Mouse (Mus musculus): Measurements from ENCODE around the gene Bicdl2. TPM values are rescaled to one million over a fixed set of nuclear protein-coding genes. Genes with fewer than 3 reads are reported as not detected.

Bicdl2 gene
- polyA plus RNA-seq, 1 experiment from 2014 or later = 0.37 TPM

DNA sequence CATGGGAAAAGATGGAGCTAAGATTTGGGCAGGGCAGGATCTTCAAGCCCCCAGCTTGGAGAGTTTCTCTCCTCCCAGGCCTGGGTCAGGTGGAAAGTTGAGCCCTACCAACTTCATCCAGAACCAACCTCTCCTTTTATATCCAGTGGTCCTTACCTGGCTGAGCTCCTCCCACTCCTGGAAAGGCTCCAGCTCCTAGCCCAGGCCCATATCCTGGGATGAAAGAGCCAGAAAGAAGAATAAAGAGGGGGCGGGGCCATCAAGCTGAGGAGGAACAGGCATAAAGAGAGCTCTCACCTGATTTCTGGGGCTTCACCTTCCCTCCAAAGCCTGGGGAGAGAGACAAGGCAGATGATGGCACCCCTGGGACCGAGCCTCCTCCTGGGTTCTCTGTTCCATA lies 56.7 kb downstream of the Bicdl2 start:
- Histone ChIP-seq H3K4me1 (replicated peaks; ENCODE audit: control insufficient read depth, insufficient read depth, low read length) (no peaks in the 10 kb centered on the region), H3K9ac (ENCODE audit: low read depth, low read length) (no peak overlapping the region), H3K4me3 (ENCODE audit: low read depth, low read length) (no peak overlapping the region), H3K27me3 (replicated peaks; ENCODE audit: control insufficient read depth, insufficient read depth, low read length) (no peaks in the 10 kb centered on the region), H3K36me3 (ENCODE audit: control insufficient read depth, insufficient read depth, low read length) (no peaks in the 10 kb centered on the region), H3K27ac (ENCODE audit: low read depth, low read length) (no peak overlapping the region), H3K9me3 (ENCODE audit: control insufficient read depth, low read length) (no peaks in the 10 kb centered on the region), H3K4me2 (no peak overlapping the region)
- DNase-seq (ENCODE audit: low spot score) (no peak), ATAC-seq (replicated peaks; ENCODE audit: low FRiP score) (no peak)
- 51% methylated on average over 2 of the region's 2 CpGs for WGBS

Other genes with a start within 250 kb of the Bicdl2 start
- gene Vmn2r117, start 180.8 kb upstream of the Bicdl2 start, polyA plus RNA-seq (2014; fragmentation: Nextera tagmentation; extraction: Ambion mirVana) = not detected in 2 replicates
- 14.3 and 14.8 TPM in 2 replicates for gene Zfp213, start 96.3 kb upstream of the Bicdl2 start, polyA plus RNA-seq (2014; fragmentation: Nextera tagmentation; extraction: Ambion mirVana)
- gene Zfp13, start 61.0 kb upstream of the Bicdl2 start, polyA plus RNA-seq (2014; fragmentation: Nextera tagmentation; extraction: Ambion mirVana) = 5.6 and 6.3 TPM in 2 replicates
- 0.12 and 0.25 TPM in 2 replicates for gene Zscan10, start 59.6 kb upstream of the Bicdl2 start, polyA plus RNA-seq (2014; fragmentation: Nextera tagmentation; extraction: Ambion mirVana)
- gene Mmp25, start 15.2 kb upstream of the Bicdl2 start, polyA plus RNA-seq (2014; fragmentation: Nextera tagmentation; extraction: Ambion mirVana) = 0.27 TPM in 1 of 2 replicates, not detected in the other
- 36.5 and 36.6 TPM in 2 replicates for gene Hcfc1r1, start 13.1 kb downstream of the Bicdl2 start, polyA plus RNA-seq (2014; fragmentation: Nextera tagmentation; extraction: Ambion mirVana)
- gene Thoc6, start 13.4 kb downstream of the Bicdl2 start, polyA plus RNA-seq (2014; fragmentation: Nextera tagmentation; extraction: Ambion mirVana) = 48.9 and 50.7 TPM in 2 replicates
- 7.9 and 9.5 TPM in 2 replicates for gene Tnfrsf12a, start 17.0 kb downstream of the Bicdl2 start, polyA plus RNA-seq (2014; fragmentation: Nextera tagmentation; extraction: Ambion mirVana)
- gene Cldn6, start 18.7 kb downstream of the Bicdl2 start, polyA plus RNA-seq (2014; fragmentation: Nextera tagmentation; extraction: Ambion mirVana) = 9.9 and 11.4 TPM in 2 replicates
- gene Cldn9, start 23.5 kb downstream of the Bicdl2 start, polyA plus RNA-seq (2014; fragmentation: Nextera tagmentation; extraction: Ambion mirVana) = 0.49 and 0.56 TPM in 2 replicates
- gene 1520401A03Rik, start 62.3 kb downstream of the Bicdl2 start, polyA plus RNA-seq (2014; fragmentation: Nextera tagmentation; extraction: Ambion mirVana) = 0.11 TPM in 1 of 2 replicates, not detected in the other
- gene Pkmyt1, start 65.8 kb downstream of the Bicdl2 start, polyA plus RNA-seq (2014; fragmentation: Nextera tagmentation; extraction: Ambion mirVana) = 51.5 and 60.2 TPM in 2 replicates
- gene Paqr4, start 80.4 kb downstream of the Bicdl2 start, polyA plus RNA-seq (2014; fragmentation: Nextera tagmentation; extraction: Ambion mirVana) = 10.4 and 11.4 TPM in 2 replicates
- 0.60 and 0.73 TPM in 2 replicates for gene Kremen2, start 85.3 kb downstream of the Bicdl2 start, polyA plus RNA-seq (2014; fragmentation: Nextera tagmentation; extraction: Ambion mirVana)
- 39.1 and 42.3 TPM in 2 replicates for gene Flywch1, start 111.1 kb downstream of the Bicdl2 start, polyA plus RNA-seq (2014; fragmentation: Nextera tagmentation; extraction: Ambion mirVana)
- gene Flywch2, start 125.6 kb downstream of the Bicdl2 start, polyA plus RNA-seq (2014; fragmentation: Nextera tagmentation; extraction: Ambion mirVana) = 9.4 and 10.6 TPM in 2 replicates
- 355 and 398 TPM in 2 replicates for gene Srrm2, start 130.0 kb downstream of the Bicdl2 start, polyA plus RNA-seq (2014; fragmentation: Nextera tagmentation; extraction: Ambion mirVana)
- 744 and 795 TPM in 2 replicates for gene Elob, start 168.6 kb downstream of the Bicdl2 start, polyA plus RNA-seq (2014; fragmentation: Nextera tagmentation; extraction: Ambion mirVana)
- gene Prss33, start 175.6 kb downstream of the Bicdl2 start, polyA plus RNA-seq (2014; fragmentation: Nextera tagmentation; extraction: Ambion mirVana) = not detected in 2 replicates
- not detected in 2 replicates for gene Prss32, start 183.3 kb downstream of the Bicdl2 start, polyA plus RNA-seq (2014; fragmentation: Nextera tagmentation; extraction: Ambion mirVana)
- 0.84 and 1.2 TPM in 2 replicates for gene Prss41, start 183.7 kb downstream of the Bicdl2 start, polyA plus RNA-seq (2014; fragmentation: Nextera tagmentation; extraction: Ambion mirVana)
- gene Prss21, start 207.6 kb downstream of the Bicdl2 start, polyA plus RNA-seq (2014; fragmentation: Nextera tagmentation; extraction: Ambion mirVana) = not detected in 2 replicates
- not detected in 2 replicates for gene Dcpp1, start 220.4 kb downstream of the Bicdl2 start, polyA plus RNA-seq (2014; fragmentation: Nextera tagmentation; extraction: Ambion mirVana)
- gene Dcpp2, start 220.4 kb downstream of the Bicdl2 start, polyA plus RNA-seq (2014; fragmentation: Nextera tagmentation; extraction: Ambion mirVana) = not detected in 2 replicates

Measured in liver, embryonic 11.5 days (tissue).